Mouse (Mus musculus) urinary bladder, postnatal 10 days (tissue): ENCODE results near the gene Bcl2l10.
"Not testable (repeated sequence)": the region's sequence is repeated elsewhere in the genome, so short reads cannot be mapped to it uniquely, and the experiment has no call there.

Experiments used
- DNase-seq: peaks from one replicate; pipeline ENCODE4 v3.0.0; 2022; ENCODE audit warnings: low spot score

Bcl2l10 gene

GRCm38 (mm10) chr9:75342433-75342832 lies 5.1 kb upstream of the Bcl2l10 start:
- no peak for DNase-seq

GRCm38 (mm10) chr9:75348066-75348465 lies 508 bp downstream of the Bcl2l10 start:
- DNase-seq, result no peak

- DNase-seq, result no peak
Measured at GRCm38 (mm10) chr9:75348641-75349040, 1.1 kb downstream of the Bcl2l10 start.

- DNase-seq, result no peak
Measured at GRCm38 (mm10) chr9:75353094-75353493, 5.5 kb downstream of the Bcl2l10 start.

GRCm38 (mm10) chr9:75355783-75356182 lies 8.2 kb downstream of the Bcl2l10 start:
- DNase-seq, result no peak

GRCm38 (mm10) chr9:75357087-75357654 lies 9.6 kb downstream of the Bcl2l10 start:
- DNase-seq, result no peak

- peak; percentile 48 for DNase-seq
Measured at GRCm38 (mm10) chr9:75361699-75362098, 14.1 kb downstream of the Bcl2l10 start.

GRCm38 (mm10) chr9:75362201-75362600 lies 14.6 kb downstream of the Bcl2l10 start:
- DNase-seq, result no peak

- no peak for DNase-seq
Measured at GRCm38 (mm10) chr9:75363001-75363400, 15.4 kb downstream of the Bcl2l10 start.

GRCm38 (mm10) chr9:75363702-75364101 lies 16.1 kb downstream of the Bcl2l10 start:
- DNase-seq, result not testable (repeated sequence)

GRCm38 (mm10) chr9:75365195-75365594 lies 17.6 kb downstream of the Bcl2l10 start:
- no peak for DNase-seq

- no peak for DNase-seq
Measured at GRCm38 (mm10) chr9:75366191-75366590, 18.6 kb downstream of the Bcl2l10 start.

- no peak for DNase-seq
Measured at GRCm38 (mm10) chr9:75368779-75369178, 21.2 kb downstream of the Bcl2l10 start.

- no peak for DNase-seq
Measured at GRCm38 (mm10) chr9:75375606-75376005, 28.0 kb downstream of the Bcl2l10 start.

GRCm38 (mm10) chr9:75376428-75376827 lies 28.9 kb downstream of the Bcl2l10 start:
- DNase-seq, result no peak

- DNase-seq, result no peak
Measured at GRCm38 (mm10) chr9:75378774-75379173, 31.2 kb downstream of the Bcl2l10 start.

GRCm38 (mm10) chr9:75382825-75383224 lies 35.3 kb downstream of the Bcl2l10 start:
- DNase-seq, result no peak

GRCm38 (mm10) chr9:75383785-75384184 lies 36.2 kb downstream of the Bcl2l10 start:
- DNase-seq, result no peak

- DNase-seq, result no peak
Measured at GRCm38 (mm10) chr9:75384337-75384962, 36.9 kb downstream of the Bcl2l10 start.

GRCm38 (mm10) chr9:75385218-75385974 lies 37.8 kb downstream of the Bcl2l10 start:
- no peak for DNase-seq

GRCm38 (mm10) chr9:75393251-75393650 lies 45.7 kb downstream of the Bcl2l10 start:
- DNase-seq, result no peak

GRCm38 (mm10) chr9:75395971-75396370 lies 48.4 kb downstream of the Bcl2l10 start:
- no peak for DNase-seq

- DNase-seq, result no peak
Measured at GRCm38 (mm10) chr9:75399069-75399468, 51.5 kb downstream of the Bcl2l10 start.
